In the genomic region with DNA sequence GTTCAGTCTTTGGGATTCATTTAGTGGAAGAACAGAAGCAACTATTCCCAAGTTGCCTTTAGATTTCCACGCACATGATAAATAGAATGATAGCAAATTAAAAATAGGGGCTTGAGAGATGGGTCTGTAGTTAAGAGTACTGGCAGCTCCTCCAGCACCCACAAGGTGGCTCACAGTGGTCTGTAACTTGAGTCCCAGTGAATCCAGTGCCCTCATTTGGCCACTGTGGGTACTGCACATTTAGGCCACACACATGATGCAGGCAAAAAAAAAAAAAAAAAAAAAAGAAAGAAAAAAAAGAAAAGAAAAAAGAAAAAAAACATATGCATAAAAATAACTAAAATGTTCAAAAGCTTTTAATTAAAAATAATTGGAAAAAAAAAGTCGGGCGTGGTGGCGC, we compare ENCODE assay signal across 8 mouse cellular contexts. TPM values are rescaled to one million over a fixed set of nuclear protein-coding genes. Genes with fewer than 3 reads are reported as not detected.
DNase-seq lines count a peak whose midpoint lies in the region; ATAC-seq and TF ChIP-seq lines count a peak whose summit lies in the region.

No protein-coding gene starts in this region.

- H3K4me1 ChIP-seq in neural tube, embryonic 15.5 days, result peaks cover 26% of the 10 kb centered on the region
- H3K4me1 ChIP-seq in thymus, adult 2 months (replicated peaks; ENCODE audit: control insufficient read depth, insufficient read depth, low read length), result peaks cover 12% of the 10 kb centered on the region

- H3K27ac ChIP-seq in neural tube, embryonic 15.5 days (replicated peaks), result no peak overlapping the region
- H3K27ac ChIP-seq in thymus, adult 2 months (ENCODE audit: control insufficient read depth, insufficient read depth, low read length), result no peak overlapping the region

- H3K4me3 ChIP-seq in neural tube, embryonic 15.5 days (replicated peaks), result no peak overlapping the region
- H3K4me3 ChIP-seq in thymus, adult 2 months (ENCODE audit: control insufficient read depth, insufficient read depth, low read length), result no peak overlapping the region

- peak; percentile 52; the same call in 1 of the 2 replicates for TF ChIP-seq CTCF in thymus, adult 2 months (IDR thresholded peaks at IDR 0.05; ENCODE audit: borderline replicate concordance, control insufficient read depth, extremely low read depth, insufficient read depth, low read length, poor library complexity)

- H3K9me3 ChIP-seq in neural tube, embryonic 15.5 days (replicated peaks), result no peaks in the 10 kb centered on the region

- H3K36me3 ChIP-seq in neural tube, embryonic 15.5 days, result no peaks in the 10 kb centered on the region
- H3K36me3 ChIP-seq in thymus, adult 2 months (ENCODE audit: control insufficient read depth, insufficient read depth, low read length), result no peaks in the 10 kb centered on the region

- no peak overlapping the region for H3K4me2 ChIP-seq in neural tube, embryonic 15.5 days

- DNase-seq in neural tube, embryonic 10.5 days (ENCODE audit: extremely low spot score, low spot score), result peak; percentile 87
- peak; percentile 93 for DNase-seq in c-Kit-positive CD71-positive TER-119-negative erythroid progenitor cells, embryonic 14.5 days (ENCODE audit: low read depth)
- DNase-seq in forelimb bud, embryonic 11.5 days (ENCODE audit: low read depth, low spot score), result peak; percentile 95
- peak; percentile 91 to 97 for DNase-seq in kidney, adult 8-10 months
- peak; percentile 94 for DNase-seq in liver
- DNase-seq in ovary, adult 18-20 months (ENCODE audit: low spot score), result peak; percentile 76
- DNase-seq in thymus, adult 2 months, result peak; percentile 93

- TF ChIP-seq POLR2A in thymus, adult 2 months (IDR thresholded peaks at IDR 0.05; ENCODE audit: control insufficient read depth, extremely low read depth, insufficient read depth, low read length, poor library complexity), result no peak

- ATAC-seq in neural tube, embryonic 15.5 days (ENCODE audit: low FRiP score), result no peak

- WGBS in neural tube, embryonic 15.5 days, result 32% methylated on average over 4 of the region's 4 CpGs
- 34% methylated on average over 4 of the region's 4 CpGs for WGBS in thymus, adult 2 months

- H3K9ac ChIP-seq in neural tube, embryonic 15.5 days (replicated peaks), result no peak overlapping the region

- no peaks in the 10 kb centered on the region for H3K27me3 ChIP-seq in neural tube, embryonic 15.5 days (replicated peaks)
- H3K27me3 ChIP-seq in thymus, adult 2 months (ENCODE audit: control insufficient read depth, insufficient read depth, low read length), result no peaks in the 10 kb centered on the region; the same call in 1 of the 2 replicates

RNA-seq across cellular contexts. Expression of a gene that starts 2.5 kb away (rescaled TPM):
- 59.3 and 64.6 TPM in 2 replicates for polyA plus RNA-seq in neural tube, embryonic 15.5 days (2015; fragmentation: Nextera tagmentation; extraction: Ambion mirVana)
- polyA plus RNA-seq in thymus, adult 2 months (2012; rRNA removed), result 91.8 and 121 TPM in 2 replicates

RNA-seq across cellular contexts. Expression of a gene that starts 3.0 kb away (rescaled TPM):
- polyA plus RNA-seq in neural tube, embryonic 15.5 days (2015; fragmentation: Nextera tagmentation; extraction: Ambion mirVana), result 526 and 732 TPM in 2 replicates
- 627 and 715 TPM in 2 replicates for polyA plus RNA-seq in thymus, adult 2 months (2012; rRNA removed)

RNA-seq across cellular contexts. Expression of a gene that starts 44.3 kb away (rescaled TPM):
- 35.9 and 37.4 TPM in 2 replicates for polyA plus RNA-seq in neural tube, embryonic 15.5 days (2015; fragmentation: Nextera tagmentation; extraction: Ambion mirVana)
- 53.8 and 61.0 TPM in 2 replicates for polyA plus RNA-seq in thymus, adult 2 months (2012; rRNA removed)
